Mouse (Mus musculus): ENCODE results near the gene Plcb1. TPM values are rescaled to one million over a fixed set of nuclear protein-coding genes. Genes with fewer than 3 reads are reported as not detected.

Plcb1 gene
- total RNA-seq, 1 experiment from 2014 or later, result 1.3 TPM

DNA sequence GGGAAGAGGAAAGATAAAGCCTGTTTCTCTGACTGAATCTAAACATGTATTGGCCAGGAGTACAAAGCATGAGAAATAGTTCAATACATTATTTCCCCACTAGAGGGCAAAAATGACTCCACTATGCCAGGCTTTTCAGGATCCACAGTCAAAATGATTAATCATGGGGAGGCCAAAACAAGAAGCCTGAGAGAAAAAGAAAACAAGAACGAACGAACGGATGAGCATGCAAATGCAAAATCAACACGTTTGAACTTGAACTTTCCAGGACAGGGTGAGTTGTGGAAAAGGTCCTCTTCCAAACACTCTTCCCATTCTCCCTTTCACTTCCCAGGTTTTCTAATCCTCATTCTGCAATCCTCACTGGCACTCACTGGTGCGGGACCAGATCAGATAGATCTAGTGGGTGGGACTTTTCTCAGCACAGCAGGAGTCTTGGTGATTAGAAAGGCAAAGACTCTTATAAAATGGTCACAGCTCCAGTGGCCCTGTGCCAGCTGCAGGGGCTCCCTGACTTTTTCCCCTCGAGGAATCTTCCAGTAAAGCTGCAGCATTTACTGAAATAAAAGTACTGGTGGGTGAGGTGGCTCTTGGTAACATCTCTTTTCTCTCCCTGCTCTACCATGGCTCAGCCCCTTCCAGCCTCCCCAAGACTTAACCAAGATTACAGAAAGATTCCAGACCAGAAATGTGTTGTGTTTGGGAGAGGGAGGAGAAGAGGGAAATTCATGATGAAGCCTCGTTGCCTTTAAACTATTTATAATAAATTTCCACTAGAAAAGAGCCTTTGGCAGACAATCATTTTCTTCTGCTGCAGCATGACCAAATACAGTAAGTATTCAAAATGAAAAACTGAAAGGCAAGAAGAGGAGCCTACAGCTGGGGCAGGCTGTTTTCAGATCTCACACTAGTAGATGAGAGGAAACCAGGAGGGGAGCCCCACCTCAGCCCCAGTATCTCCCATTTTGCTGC, 654.0 kb downstream of the Plcb1 start:
- peak; percentile 83 to 93 for ATAC-seq (replicated peaks in 1 of 2; ENCODE audit: insufficient read depth in 1 of 2, low FRiP score in 2 of 2, low TSS enrichment in 1 of 2, low read depth in 1 of 2, poor library complexity in 2 of 2, severe bottlenecking in 2 of 2)

DNA sequence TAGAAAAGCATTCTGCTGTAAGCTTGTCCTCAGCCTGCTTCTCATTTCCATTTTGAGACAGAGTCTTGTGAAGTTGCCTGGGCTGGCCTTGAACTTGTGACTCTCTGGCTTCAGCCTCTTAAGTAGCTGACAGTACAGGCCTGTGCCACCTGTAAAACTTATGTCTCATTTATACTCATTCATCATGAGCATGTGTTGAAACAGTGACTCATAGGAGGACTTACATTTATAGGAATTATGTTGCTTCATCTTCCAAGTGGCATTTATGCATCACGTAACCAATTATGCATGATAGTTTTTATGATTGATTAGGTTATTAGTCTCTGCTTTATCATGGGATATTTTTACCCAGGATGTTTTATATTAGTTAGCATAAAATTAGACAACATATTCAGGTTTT, 667.7 kb downstream of the Plcb1 start:
- no peak for ATAC-seq (replicated peaks in 1 of 2; ENCODE audit: insufficient read depth in 1 of 2, low FRiP score in 2 of 2, low TSS enrichment in 1 of 2, low read depth in 1 of 2, poor library complexity in 2 of 2, severe bottlenecking in 2 of 2)

DNA sequence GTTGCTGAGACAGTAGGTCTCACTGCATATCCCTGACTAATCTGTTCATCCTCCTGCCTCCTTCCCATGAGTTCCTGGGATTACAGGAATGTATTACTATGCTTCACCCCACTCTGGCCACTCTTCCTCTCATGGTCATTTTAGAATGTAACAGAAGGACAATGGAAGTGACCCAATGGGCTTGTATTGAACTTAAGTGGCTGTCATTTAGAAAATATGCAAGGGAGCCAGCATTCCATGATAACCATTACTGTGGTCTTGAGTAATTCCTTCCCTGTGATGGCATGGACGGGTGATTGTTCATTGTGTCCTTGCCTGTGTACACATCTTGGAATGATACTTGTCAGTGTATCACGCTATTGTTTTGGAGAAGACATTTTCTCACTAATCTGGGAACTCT, 668.1 kb downstream of the Plcb1 start:
- no peak for ATAC-seq (replicated peaks in 1 of 2; ENCODE audit: insufficient read depth in 1 of 2, low FRiP score in 2 of 2, low TSS enrichment in 1 of 2, low read depth in 1 of 2, poor library complexity in 2 of 2, severe bottlenecking in 2 of 2)

- no peak for ATAC-seq (replicated peaks in 1 of 2; ENCODE audit: insufficient read depth in 1 of 2, low FRiP score in 2 of 2, low TSS enrichment in 1 of 2, low read depth in 1 of 2, poor library complexity in 2 of 2, severe bottlenecking in 2 of 2)
Measured at GRCm38 (mm10) chr2:135454455-135454854, 668.6 kb downstream of the Plcb1 start.

DNA sequence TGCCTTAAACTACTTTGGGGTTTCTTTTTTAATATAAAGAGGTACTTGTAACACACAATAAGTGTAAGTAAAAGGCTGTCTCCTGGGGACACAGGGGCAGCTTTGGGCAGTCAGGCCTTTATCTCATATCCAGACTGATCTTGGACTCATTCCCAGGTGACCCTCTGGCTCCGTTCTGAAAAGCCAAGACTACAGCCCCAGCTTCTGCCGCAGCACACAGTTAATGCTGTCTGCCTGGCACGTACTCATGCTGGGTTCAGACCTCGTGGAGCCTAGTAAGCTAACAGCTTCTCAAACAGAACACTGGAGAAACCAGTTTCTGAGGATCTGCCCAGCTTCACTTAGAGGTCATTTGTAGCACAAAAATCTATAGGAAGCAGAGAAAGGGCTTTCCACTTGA, 682.0 kb downstream of the Plcb1 start:
- ATAC-seq (replicated peaks in 1 of 2; ENCODE audit: insufficient read depth in 1 of 2, low FRiP score in 2 of 2, low TSS enrichment in 1 of 2, low read depth in 1 of 2, poor library complexity in 2 of 2, severe bottlenecking in 2 of 2), result no peak

GRCm38 (mm10) chr2:135474107-135474506, 688.2 kb downstream of the Plcb1 start:
- ATAC-seq (replicated peaks in 1 of 2; ENCODE audit: insufficient read depth in 1 of 2, low FRiP score in 2 of 2, low TSS enrichment in 1 of 2, low read depth in 1 of 2, poor library complexity in 2 of 2, severe bottlenecking in 2 of 2), result no peak

DNA sequence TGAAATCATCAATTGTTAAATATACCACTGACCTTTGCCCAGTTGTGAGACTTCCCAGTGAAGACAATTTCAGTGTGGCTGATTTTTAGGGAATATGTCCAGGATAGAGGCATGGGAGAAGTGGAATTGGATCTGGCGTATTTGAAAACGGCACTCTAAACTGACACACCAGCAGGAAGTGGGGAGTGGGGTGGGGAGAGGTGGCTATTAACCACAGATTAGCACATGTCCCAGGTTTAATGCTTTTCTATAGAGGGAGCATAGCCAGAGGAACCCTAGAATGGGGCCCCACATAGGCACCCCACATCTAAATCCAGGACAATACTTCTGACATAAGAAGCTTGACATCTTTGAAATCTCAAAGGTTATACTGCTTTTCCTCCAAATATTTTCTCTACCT, 699.4 kb downstream of the Plcb1 start:
- no peak for ATAC-seq (replicated peaks in 1 of 2; ENCODE audit: insufficient read depth in 1 of 2, low FRiP score in 2 of 2, low TSS enrichment in 1 of 2, low read depth in 1 of 2, poor library complexity in 2 of 2, severe bottlenecking in 2 of 2)

- ATAC-seq (replicated peaks in 1 of 2; ENCODE audit: insufficient read depth in 1 of 2, low FRiP score in 2 of 2, low TSS enrichment in 1 of 2, low read depth in 1 of 2, poor library complexity in 2 of 2, severe bottlenecking in 2 of 2), result peak in 1 of 2 experiments; percentile 59; a peak in 2 of 4 replicates
Measured at GRCm38 (mm10) chr2:135488277-135488676, 702.4 kb downstream of the Plcb1 start.

GRCm38 (mm10) chr2:135489127-135489526, 703.3 kb downstream of the Plcb1 start:
- no peak for ATAC-seq (replicated peaks in 1 of 2; ENCODE audit: insufficient read depth in 1 of 2, low FRiP score in 2 of 2, low TSS enrichment in 1 of 2, low read depth in 1 of 2, poor library complexity in 2 of 2, severe bottlenecking in 2 of 2)

DNA sequence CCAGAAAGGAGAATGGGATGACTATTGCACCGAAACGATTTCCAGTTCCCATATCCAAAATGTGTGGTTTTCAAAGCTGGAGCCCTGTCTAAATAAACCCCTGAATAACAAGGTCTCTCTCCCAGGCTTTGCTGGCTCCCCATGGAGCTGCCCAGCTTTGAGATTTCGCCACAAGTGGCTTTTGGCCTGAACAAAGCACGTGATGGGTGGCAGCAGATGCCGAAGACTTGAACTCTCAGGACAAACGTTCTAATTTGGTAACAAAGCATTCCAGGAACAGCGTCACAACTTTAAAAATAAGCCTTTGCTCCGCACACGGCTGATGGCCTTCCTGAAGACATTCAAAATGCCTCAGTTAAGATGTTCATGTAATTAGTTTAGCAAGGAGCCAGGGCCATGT, 706.9 kb downstream of the Plcb1 start:
- no peak for ATAC-seq (replicated peaks in 1 of 2; ENCODE audit: insufficient read depth in 1 of 2, low FRiP score in 2 of 2, low TSS enrichment in 1 of 2, low read depth in 1 of 2, poor library complexity in 2 of 2, severe bottlenecking in 2 of 2)

GRCm38 (mm10) chr2:135496553-135496952, 710.7 kb downstream of the Plcb1 start:
- ATAC-seq (replicated peaks in 1 of 2; ENCODE audit: insufficient read depth in 1 of 2, low FRiP score in 2 of 2, low TSS enrichment in 1 of 2, low read depth in 1 of 2, poor library complexity in 2 of 2, severe bottlenecking in 2 of 2), result no peak

- no peak for ATAC-seq (replicated peaks in 1 of 2; ENCODE audit: insufficient read depth in 1 of 2, low FRiP score in 2 of 2, low TSS enrichment in 1 of 2, low read depth in 1 of 2, poor library complexity in 2 of 2, severe bottlenecking in 2 of 2)
Measured at GRCm38 (mm10) chr2:135497251-135497650, 711.4 kb downstream of the Plcb1 start.

GRCm38 (mm10) chr2:135500872-135501271, 715.0 kb downstream of the Plcb1 start:
- peak; percentile 56 to 75; a peak in 3 of 4 replicates for ATAC-seq (replicated peaks in 1 of 2; ENCODE audit: insufficient read depth in 1 of 2, low FRiP score in 2 of 2, low TSS enrichment in 1 of 2, low read depth in 1 of 2, poor library complexity in 2 of 2, severe bottlenecking in 2 of 2)

GRCm38 (mm10) chr2:135503328-135503997, 717.6 kb downstream of the Plcb1 start:
- peak; percentile 55 to 69; a peak in 2 of 4 replicates for ATAC-seq (replicated peaks in 1 of 2; ENCODE audit: insufficient read depth in 1 of 2, low FRiP score in 2 of 2, low TSS enrichment in 1 of 2, low read depth in 1 of 2, poor library complexity in 2 of 2, severe bottlenecking in 2 of 2)

- no peak for ATAC-seq (replicated peaks in 1 of 2; ENCODE audit: insufficient read depth in 1 of 2, low FRiP score in 2 of 2, low TSS enrichment in 1 of 2, low read depth in 1 of 2, poor library complexity in 2 of 2, severe bottlenecking in 2 of 2)
Measured at GRCm38 (mm10) chr2:135503998-135504354, 718.1 kb downstream of the Plcb1 start.

- no peak for ATAC-seq (replicated peaks in 1 of 2; ENCODE audit: insufficient read depth in 1 of 2, low FRiP score in 2 of 2, low TSS enrichment in 1 of 2, low read depth in 1 of 2, poor library complexity in 2 of 2, severe bottlenecking in 2 of 2)
Measured at GRCm38 (mm10) chr2:135507111-135507510, 721.2 kb downstream of the Plcb1 start.

DNA sequence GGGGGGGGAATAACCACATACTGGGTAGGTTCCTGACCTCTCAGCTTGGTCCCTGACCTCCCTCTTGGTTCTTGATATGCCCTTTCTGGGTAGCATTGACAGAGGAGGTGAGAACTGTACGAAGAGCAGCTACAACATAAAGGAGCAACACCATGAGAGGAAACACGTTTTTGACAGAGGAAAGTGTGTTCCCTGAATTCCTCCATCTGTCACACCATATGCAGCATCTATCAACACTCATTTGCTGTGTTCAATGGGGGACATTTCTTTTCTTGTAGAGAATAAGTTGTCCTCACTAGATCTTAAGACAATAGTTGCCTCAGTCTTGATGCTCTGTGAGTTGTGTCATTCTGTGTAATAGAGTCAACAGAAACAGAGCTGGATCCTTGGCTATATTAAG, 733.1 kb downstream of the Plcb1 start:
- ATAC-seq (replicated peaks in 1 of 2; ENCODE audit: insufficient read depth in 1 of 2, low FRiP score in 2 of 2, low TSS enrichment in 1 of 2, low read depth in 1 of 2, poor library complexity in 2 of 2, severe bottlenecking in 2 of 2), result no peak
